Mouse (Mus musculus): ENCODE data around the gene Tnrc6c. TPM values are rescaled to one million over a fixed set of nuclear protein-coding genes. Genes with fewer than 3 reads are reported as not detected.

Tnrc6c gene
- total and polyA plus RNA-seq, 3 experiments = 17.1 to 24.6 (median 21.1) TPM

DNA sequence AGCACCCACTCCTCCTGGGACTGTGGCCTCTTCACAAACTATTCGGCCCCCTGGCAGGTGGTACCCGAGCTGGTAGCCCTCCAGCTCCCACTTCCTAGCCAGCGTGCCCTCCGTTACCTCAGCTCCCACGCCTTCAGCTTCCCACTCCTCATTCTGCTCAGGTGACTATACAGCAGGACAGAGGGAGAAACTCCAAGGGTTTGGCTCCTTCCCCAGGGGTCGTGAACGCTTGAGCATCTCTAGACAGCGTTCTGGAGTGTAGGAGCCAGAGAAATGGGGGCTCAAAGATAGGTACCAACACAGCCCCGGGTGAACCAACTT is 137.3 kb downstream of the Tnrc6c start:
- DNase-seq = no peak

GRCm38 (mm10) chr11:117792281-117792888 is 138.3 kb downstream of the Tnrc6c start:
- DNase-seq = peak; percentile 73

GRCm38 (mm10) chr11:117794035-117794551 is 140.0 kb downstream of the Tnrc6c start:
- DNase-seq = no peak

- no peak for DNase-seq
Measured at GRCm38 (mm10) chr11:117796954-117797353, 142.9 kb downstream of the Tnrc6c start.

GRCm38 (mm10) chr11:117797511-117798159 is 143.5 kb downstream of the Tnrc6c start, which contains the start of gene 6030468B19Rik:
TSS of gene 6030468B19Rik (plus strand) at chr11:117797660.
- DNase-seq = no peak

DNA sequence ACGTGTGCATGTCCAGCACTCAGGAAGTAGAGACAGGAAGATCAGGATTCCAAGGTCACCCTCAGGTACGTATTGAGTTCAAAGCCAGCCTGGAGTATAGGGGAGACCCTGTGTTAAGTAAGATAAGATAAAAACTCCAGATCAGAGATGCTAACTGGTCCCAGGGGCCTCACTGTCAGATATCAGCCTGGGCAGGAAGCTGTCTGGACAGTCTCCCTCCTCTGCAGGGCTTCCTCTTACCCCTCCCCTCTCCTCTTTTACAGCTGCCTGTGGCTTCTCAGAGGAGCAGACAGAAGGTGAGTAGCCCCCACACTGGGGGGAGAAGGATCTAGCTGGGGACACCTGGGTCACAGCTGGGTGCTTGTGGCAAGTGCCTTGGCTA is 144.1 kb downstream of the Tnrc6c start:
- DNase-seq = no peak

- DNase-seq = no peak
Measured at GRCm38 (mm10) chr11:117799174-117799573, 145.1 kb downstream of the Tnrc6c start.

GRCm38 (mm10) chr11:117800038-117800437 is 145.9 kb downstream of the Tnrc6c start:
- DNase-seq = no peak

DNA sequence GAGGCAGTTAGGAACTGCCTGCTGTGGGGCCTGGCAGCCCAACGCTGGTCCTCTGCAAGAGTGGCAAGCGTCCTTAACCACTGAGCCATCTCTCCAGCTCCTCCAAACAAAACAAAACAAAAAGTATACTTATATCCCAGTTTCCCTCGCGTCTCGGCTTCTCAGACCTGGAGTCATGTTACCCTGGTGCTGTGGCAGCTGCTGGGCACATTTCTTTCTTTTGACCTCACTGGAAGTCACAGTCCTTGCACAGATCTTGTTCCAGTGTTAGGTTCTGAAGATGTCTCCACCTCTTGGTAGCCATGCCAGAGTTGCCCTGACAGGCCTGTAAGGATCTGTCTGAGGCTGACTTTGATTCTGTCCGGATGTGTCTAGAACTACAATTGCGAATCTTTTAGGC is 147.6 kb downstream of the Tnrc6c start:
- no peak for DNase-seq

DNA sequence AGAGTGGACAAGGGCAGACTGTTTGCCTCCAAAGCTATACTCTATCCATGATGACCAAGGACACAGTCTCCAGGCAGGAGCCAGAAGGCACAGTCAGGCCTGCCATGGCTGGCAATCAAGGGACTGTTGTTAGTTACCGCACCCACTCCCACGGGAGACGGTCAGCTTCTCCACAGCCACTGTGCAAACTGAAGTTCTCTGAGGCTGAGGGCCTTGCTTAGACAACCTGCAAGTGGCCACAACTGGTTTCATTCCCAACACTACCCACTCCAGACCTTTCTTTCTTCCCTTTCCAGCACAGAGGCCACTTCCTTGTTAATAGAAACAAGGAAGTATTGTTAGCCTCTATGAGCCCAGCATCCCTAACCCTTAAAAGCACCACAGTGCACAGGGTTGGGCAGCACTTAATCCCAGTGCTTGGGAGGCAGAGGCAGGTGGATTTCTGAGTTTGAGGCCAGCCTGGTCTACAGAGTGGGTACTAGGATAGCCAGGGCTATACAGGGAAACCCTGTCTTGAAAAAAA is 149.1 kb downstream of the Tnrc6c start:
- no peak for DNase-seq

DNA sequence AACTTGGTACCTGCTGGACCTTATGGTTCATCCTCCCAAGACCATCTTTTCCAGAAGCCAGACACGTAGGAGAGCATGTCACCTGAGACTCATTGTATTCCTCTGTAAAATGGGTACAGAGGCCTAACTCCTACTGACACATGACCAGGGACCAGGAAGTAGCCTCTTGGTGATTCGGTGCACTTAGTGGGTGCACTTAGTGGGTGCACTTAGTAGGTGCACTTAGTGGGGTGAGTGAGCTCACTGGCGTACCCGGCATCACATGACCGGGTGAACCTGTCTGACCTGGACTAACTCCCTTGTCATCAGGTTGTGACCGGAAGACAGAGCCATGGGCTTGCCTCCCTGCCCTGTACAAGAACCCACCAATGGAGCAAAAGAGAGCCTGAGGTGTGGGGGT is 152.7 kb downstream of the Tnrc6c start:
- no peak for DNase-seq

- DNase-seq = peak; percentile 88
Measured at GRCm38 (mm10) chr11:117809407-117810311, 155.6 kb downstream of the Tnrc6c start, which contains the start of the genes Gm20708 and Syngr2. TSS of gene Gm20708 (plus strand) at chr11:117809668. TSS of gene Syngr2 (plus strand) at chr11:117809668.

DNA sequence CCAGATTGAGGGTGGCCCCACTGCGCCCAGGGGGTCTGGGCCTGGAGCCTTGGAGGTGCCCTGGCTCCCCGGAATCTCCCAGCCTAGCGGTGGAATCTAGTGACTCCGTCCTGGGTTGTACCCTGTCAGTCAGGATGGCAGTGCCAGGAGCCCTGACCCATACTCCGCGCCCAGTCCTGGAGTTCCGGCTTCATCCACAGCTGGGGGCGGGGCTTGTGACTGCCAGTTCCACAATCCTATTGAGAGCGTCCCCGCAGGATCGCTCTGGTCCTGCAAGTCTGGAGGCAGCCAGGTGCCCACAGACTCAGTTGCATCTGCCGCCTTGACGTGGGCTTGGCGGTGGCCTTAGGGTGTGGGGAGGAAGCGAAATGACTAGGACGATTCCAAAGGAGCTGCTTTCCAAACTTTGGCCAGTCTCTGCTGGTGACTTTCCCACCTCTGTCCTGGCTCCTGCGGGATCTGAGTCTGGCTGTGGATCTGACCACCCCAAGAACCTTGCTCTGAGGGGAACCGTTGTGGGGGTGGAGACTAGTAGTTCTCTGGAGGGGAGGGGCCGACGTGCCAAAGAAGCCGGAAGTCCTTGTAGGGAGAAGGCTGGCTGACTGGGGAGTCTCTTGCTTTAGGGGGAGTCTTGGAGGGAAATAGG is 156.4 kb downstream of the Tnrc6c start:
- peak; percentile 95 for DNase-seq

Other genes starting within 250 kb of the Tnrc6c start
- not detected for gene Gm11733, start 169.9 kb upstream of the Tnrc6c start, total RNA-seq (2021)
- not detected in 2 replicates for gene Gm11733, start 169.9 kb upstream of the Tnrc6c start, polyA plus RNA-seq (2012; rRNA removed)
- 1 to 10 TPM; 2.3 to 3.1 TPM for gene Tmc8, start 127.8 kb downstream of the Tnrc6c start, total RNA-seq (2021)
- 12.3 and 13.8 TPM in 2 replicates for gene Tmc8, start 127.8 kb downstream of the Tnrc6c start, polyA plus RNA-seq (2012; rRNA removed)
- 10 to 100 TPM; 22.3 to 28.5 TPM for gene Tmc6, start 127.9 kb downstream of the Tnrc6c start, total RNA-seq (2021)
- 45.1 and 47.7 TPM in 2 replicates for gene Tmc6, start 127.9 kb downstream of the Tnrc6c start, polyA plus RNA-seq (2012; rRNA removed)
- not detected for gene 6030468B19Rik, start 143.4 kb downstream of the Tnrc6c start, total RNA-seq (2021)
- gene 6030468B19Rik, start 143.4 kb downstream of the Tnrc6c start, polyA plus RNA-seq (2012; rRNA removed) = not detected in 2 replicates
- gene Gm20708, start 155.4 kb downstream of the Tnrc6c start, total RNA-seq (2021) = 1 to 10 TPM in 1 of 2 experiments, under 1 TPM in 1; 0.59 to 1.0 TPM
- gene Gm20708, start 155.4 kb downstream of the Tnrc6c start, polyA plus RNA-seq (2012; rRNA removed) = 0.08 TPM in 1 of 2 replicates, not detected in the other
- 10 to 100 TPM; 77.3 to 95.7 TPM for gene Syngr2, start 155.4 kb downstream of the Tnrc6c start, total RNA-seq (2021)
- gene Syngr2, start 155.4 kb downstream of the Tnrc6c start, polyA plus RNA-seq (2012; rRNA removed) = 171 and 220 TPM in 2 replicates
- 1 to 10 TPM; 5.5 to 6.8 TPM for gene Afmid, start 171.6 kb downstream of the Tnrc6c start, total RNA-seq (2021)
- 9.3 and 9.6 TPM in 2 replicates for gene Afmid, start 171.6 kb downstream of the Tnrc6c start, polyA plus RNA-seq (2012; rRNA removed)
- 1 to 10 TPM; 2.2 to 3.1 TPM for gene Tk1, start 171.8 kb downstream of the Tnrc6c start, total RNA-seq (2021)
- 8.6 and 10.2 TPM in 2 replicates for gene Tk1, start 171.8 kb downstream of the Tnrc6c start, polyA plus RNA-seq (2012; rRNA removed)
- gene Birc5, start 195.0 kb downstream of the Tnrc6c start, total RNA-seq (2021) = 1 to 10 TPM; 1.1 to 2.8 TPM
- gene Birc5, start 195.0 kb downstream of the Tnrc6c start, polyA plus RNA-seq (2012; rRNA removed) = 2.1 and 2.6 TPM in 2 replicates
- not detected for gene Tmem235, start 206.5 kb downstream of the Tnrc6c start, total RNA-seq (2021)
- not detected in 2 replicates for gene Tmem235, start 206.5 kb downstream of the Tnrc6c start, polyA plus RNA-seq (2012; rRNA removed)
- 1 to 10 TPM; 8.4 to 9.5 TPM for gene Tha1, start 219.2 kb downstream of the Tnrc6c start, total RNA-seq (2021)
- 40.3 and 49.3 TPM in 2 replicates for gene Tha1, start 219.2 kb downstream of the Tnrc6c start, polyA plus RNA-seq (2012; rRNA removed)